Mouse (Mus musculus): ENCODE data around the gene Cyb5r4. TPM values are rescaled to one million over a fixed set of nuclear protein-coding genes. Genes with fewer than 3 reads are reported as not detected.
"Not testable (repeated sequence)": the region's sequence is repeated elsewhere in the genome, so short reads cannot be mapped to it uniquely, and the experiment has no call there.

Gene Cyb5r4
- polyA plus RNA-seq, 1 experiment = 9.5 TPM

DNA sequence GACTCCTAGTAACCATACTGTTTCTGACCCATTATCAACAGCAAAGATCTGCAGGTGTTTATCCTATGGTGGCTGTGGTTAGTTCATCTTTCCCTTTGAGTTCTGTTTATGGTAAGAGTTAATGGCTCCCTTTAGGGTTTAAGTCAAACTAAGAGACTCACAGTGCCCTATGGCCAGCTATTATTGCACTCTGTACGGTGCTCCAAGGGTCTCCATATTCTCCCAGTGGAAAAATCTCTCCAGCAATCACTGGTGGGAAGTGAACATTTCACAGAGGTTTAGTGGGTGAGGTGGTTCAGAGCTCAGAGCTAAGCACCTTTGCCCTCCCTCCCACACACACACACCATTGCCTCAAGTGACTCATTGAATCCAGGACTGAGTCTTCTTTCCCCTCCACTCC lies 94.2 kb downstream of the Cyb5r4 start:
- H3K4me1 ChIP-seq (ENCODE audit: control insufficient read depth, insufficient read depth, insufficient read length, low read length) = no peaks in the 10 kb centered on the region
- H3K27ac ChIP-seq (ENCODE audit: insufficient read depth, low read depth, low read length) = no peak overlapping the region
- no peak overlapping the region for H3K4me3 ChIP-seq (ENCODE audit: low read depth, low read length)
- WGBS = 64% methylated on average over 1 of the region's 1 CpGs
- H3K36me3 ChIP-seq (ENCODE audit: control insufficient read depth, insufficient read depth, low read length) = no peaks in the 10 kb centered on the region
- no peaks in the 10 kb centered on the region for H3K27me3 ChIP-seq (ENCODE audit: control insufficient read depth, insufficient read depth, low read length)
- TF ChIP-seq CTCF (IDR thresholded peaks at IDR 0.05; ENCODE audit: extremely low read depth, insufficient read length, insufficient replicate concordance, low read depth, low read length) (no peak), POLR2A (IDR thresholded peaks at IDR 0.05; ENCODE audit: low read depth, low read length) (no peak)

DNA sequence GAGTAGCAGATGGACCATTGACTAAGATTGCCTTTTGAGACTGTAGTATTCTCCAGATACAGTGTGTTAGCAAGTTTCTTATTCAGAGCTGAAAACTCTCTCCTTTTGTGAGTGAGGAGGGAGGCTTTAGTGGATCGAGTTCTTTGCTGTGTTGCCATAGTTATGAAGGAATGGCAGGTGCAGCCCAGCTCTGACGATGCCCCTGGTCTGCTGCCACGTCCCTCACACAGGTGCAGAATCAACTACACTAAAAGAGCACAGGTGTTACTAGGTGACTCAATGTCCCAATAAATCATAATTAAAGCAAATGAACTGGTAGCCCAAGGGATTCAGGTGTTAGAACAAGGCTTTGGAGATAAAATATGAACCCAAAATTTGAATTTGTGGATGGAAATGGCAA lies 97.2 kb downstream of the Cyb5r4 start:
- TF ChIP-seq POLR2A (IDR thresholded peaks at IDR 0.05; ENCODE audit: low read depth, low read length) (no peak), CTCF (IDR thresholded peaks at IDR 0.05; ENCODE audit: extremely low read depth, insufficient read length, insufficient replicate concordance, low read depth, low read length) (no peak)
- 28% methylated on average over 3 of the region's 3 CpGs for WGBS
- Histone ChIP-seq H3K27me3 (ENCODE audit: control insufficient read depth, insufficient read depth, low read length) (no peaks in the 10 kb centered on the region), H3K4me1 (ENCODE audit: control insufficient read depth, insufficient read depth, insufficient read length, low read length) (no peaks in the 10 kb centered on the region), H3K4me3 (ENCODE audit: low read depth, low read length) (no peak overlapping the region), H3K27ac (ENCODE audit: insufficient read depth, low read depth, low read length) (no peak overlapping the region), H3K36me3 (ENCODE audit: control insufficient read depth, insufficient read depth, low read length) (no peaks in the 10 kb centered on the region)

DNA sequence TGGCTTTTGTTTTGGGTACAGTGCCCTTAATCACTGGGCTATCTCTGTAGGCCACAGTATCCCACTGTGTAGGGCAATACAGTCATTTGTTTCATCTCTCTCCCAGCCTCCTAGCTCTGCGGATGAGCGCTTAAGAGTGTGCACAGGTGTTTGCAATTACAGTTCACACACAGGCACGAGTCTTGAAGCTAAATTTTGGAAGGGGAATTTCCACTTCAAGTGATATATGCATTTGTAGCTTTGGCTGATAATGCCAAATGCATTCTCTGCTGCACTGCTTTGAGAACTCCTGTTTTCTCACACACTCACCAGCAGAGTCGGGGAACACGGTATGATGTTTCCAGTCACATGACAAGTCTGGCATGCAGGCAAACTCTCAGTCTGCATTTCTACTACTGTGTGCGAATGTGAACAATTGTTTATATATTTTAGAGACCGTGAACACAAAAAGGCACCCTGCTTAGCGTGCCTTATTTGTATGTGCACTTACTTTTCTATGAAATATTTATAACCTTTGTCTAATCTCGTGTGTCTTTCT lies 100.2 kb downstream of the Cyb5r4 start:
- H3K27ac ChIP-seq (ENCODE audit: insufficient read depth, low read depth, low read length) = no peak overlapping the region
- 68% methylated on average over 9 of the region's 9 CpGs for whole genome bisulfite sequencing
- TF ChIP-seq POLR2A (IDR thresholded peaks at IDR 0.05; ENCODE audit: low read depth, low read length) (no peak), CTCF (IDR thresholded peaks at IDR 0.05; ENCODE audit: extremely low read depth, insufficient read length, insufficient replicate concordance, low read depth, low read length) (no peak)

DNA sequence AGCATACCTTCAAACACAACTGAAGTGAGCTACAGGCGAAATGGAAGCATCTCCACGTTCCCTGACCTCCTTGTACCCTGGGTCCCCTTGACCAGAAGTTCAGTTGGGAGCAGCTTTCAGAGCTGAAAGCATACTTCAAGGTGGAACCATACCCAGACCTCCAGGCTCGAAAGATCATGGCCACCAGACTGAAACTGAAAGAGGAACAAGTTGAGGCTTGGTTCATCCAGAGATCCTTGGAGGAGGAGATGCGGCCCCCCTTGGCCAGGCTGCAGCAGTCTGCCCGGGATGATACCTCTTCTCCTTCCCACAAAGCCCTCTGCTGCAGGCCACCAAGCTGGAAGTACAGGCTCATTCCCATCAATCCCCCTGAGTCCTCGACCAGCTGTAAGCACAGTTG lies 105.2 kb downstream of the Cyb5r4 start:
- not testable (repeated sequence) for H3K36me3 ChIP-seq (ENCODE audit: control insufficient read depth, insufficient read depth, low read length); H3K27ac ChIP-seq (ENCODE audit: insufficient read depth, low read depth, low read length); H3K27me3 ChIP-seq (ENCODE audit: control insufficient read depth, insufficient read depth, low read length); H3K4me3 ChIP-seq (ENCODE audit: low read depth, low read length); H3K4me1 ChIP-seq (ENCODE audit: control insufficient read depth, insufficient read depth, insufficient read length, low read length)
- WGBS = 71% methylated on average over 6 of the region's 6 CpGs

More for the DNA sequence above, 100.2 kb downstream of the Cyb5r4 start:
- Histone ChIP-seq H3K4me1 (ENCODE audit: control insufficient read depth, insufficient read depth, insufficient read length, low read length) (no peaks in the 10 kb centered on the region), H3K36me3 (ENCODE audit: control insufficient read depth, insufficient read depth, low read length) (no peaks in the 10 kb centered on the region), H3K27me3 (ENCODE audit: control insufficient read depth, insufficient read depth, low read length) (no peaks in the 10 kb centered on the region), H3K4me3 (ENCODE audit: low read depth, low read length) (no peak overlapping the region)

Other genes with a start within 250 kb of the Cyb5r4 start
- 0.33 and 0.55 TPM in 2 replicates for gene Snap91, start 141.4 kb upstream of the Cyb5r4 start, polyA plus RNA-seq (2012; rRNA removed)
- gene Ripply2, start 6.5 kb upstream of the Cyb5r4 start, polyA plus RNA-seq (2012; rRNA removed) = not detected in 2 replicates
- gene Mrap2, start 122.3 kb downstream of the Cyb5r4 start, polyA plus RNA-seq (2012; rRNA removed) = 0.06 and 0.09 TPM in 2 replicates
- 0.28 and 0.77 TPM in 2 replicates for gene Cep162, start 233.5 kb downstream of the Cyb5r4 start, polyA plus RNA-seq (2012; rRNA removed)